Mouse (Mus musculus): Measurements from ENCODE around the gene Luzp1. TPM values are rescaled to one million over a fixed set of nuclear protein-coding genes. Genes with fewer than 3 reads are reported as not detected.

Luzp1 gene
- total RNA-seq (2021), result 10 to 100 TPM; 10.8 to 16.0 TPM
- long read RNA-seq, experiment 1, full-length matches to known transcripts, result 8 of 12 reads
- long read RNA-seq, experiment 1, partial matches to known transcripts, result 0 of 12 reads
- long read RNA-seq, experiment 1, other reads (novel, unspliced or antisense), result 4 of 12 reads
- long read RNA-seq, experiment 2, full-length matches to known transcripts, result 5 of 7 reads
- long read RNA-seq, experiment 2, partial matches to known transcripts, result 0 of 7 reads
- long read RNA-seq, experiment 2, other reads (novel, unspliced or antisense), result 2 of 7 reads

DNA sequence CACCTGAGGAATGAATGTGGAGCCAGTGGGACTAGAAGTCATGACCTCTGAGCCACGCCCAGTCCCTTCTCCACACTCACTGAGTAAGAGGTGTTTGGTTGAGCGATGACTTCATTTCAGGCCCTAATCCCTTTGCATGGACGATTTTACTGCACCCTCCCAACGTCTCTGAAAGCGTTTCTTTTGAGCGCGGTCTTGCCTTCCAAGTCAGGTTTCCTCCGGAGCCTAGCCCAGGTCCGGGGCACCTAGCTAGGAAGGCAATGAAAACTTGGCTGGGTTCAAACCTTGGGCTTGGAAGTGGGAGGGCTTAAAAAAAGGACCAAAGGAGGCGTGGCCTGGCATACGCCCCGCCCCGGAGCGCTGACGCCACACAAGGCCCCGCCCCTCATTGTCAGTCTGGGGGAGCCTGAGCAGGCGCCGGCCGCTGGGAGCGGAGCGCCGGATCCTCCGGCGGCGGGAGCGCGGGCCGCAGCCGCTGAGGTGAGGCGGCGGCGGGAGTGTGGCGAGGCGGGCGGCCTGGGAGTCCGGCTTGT lies at the start of gene Luzp1:
TSS of gene Luzp1 (plus strand) at position 391 of the 533 bp plus-strand sequence.
- Histone ChIP-seq H3K4me3 (peak within 1 kb of the TSS; percentile 90), H3K27ac (peak within 1 kb of the TSS; percentile 95)
- peak; percentile 16 for TF ChIP-seq CTCF (IDR thresholded peaks at IDR 0.05)
- intact Hi-C loops (cut with DNase I), result no loop called here
- peak; percentile 93 for DNase-seq

DNA sequence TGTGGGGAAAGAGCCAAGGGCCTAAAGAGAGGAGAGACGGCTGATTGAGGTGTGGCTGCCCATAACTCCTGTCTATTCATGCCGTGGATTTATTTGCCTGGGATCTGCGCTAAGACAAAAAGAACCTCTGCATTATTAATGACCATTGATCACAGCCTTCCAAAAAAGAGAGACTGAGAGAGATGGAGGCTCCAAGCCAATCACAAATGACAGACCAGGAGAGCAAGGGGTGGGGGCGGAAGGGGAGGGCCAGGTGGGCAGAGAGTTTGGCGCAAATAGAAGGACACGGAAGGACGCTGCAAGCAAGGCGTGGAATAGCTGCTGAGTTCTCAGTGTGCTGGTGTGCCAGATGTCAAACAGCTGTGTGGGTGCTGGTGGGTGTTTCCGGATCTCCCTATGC lies 46.3 kb upstream of the Luzp1 start, which contains the start of gene Htr1d:
TSS of gene Htr1d (plus strand) at position 301 of the 400 bp plus-strand sequence.
- Histone ChIP-seq H3K27ac (no peak within 1 kb of the TSS), H3K4me3 (peak within 1 kb of the TSS; percentile 64)
- no peak for TF ChIP-seq CTCF (IDR thresholded peaks at IDR 0.05)
- no peak for DNase-seq
- intact Hi-C loops (cut with DNase I), result no loop called here

DNA sequence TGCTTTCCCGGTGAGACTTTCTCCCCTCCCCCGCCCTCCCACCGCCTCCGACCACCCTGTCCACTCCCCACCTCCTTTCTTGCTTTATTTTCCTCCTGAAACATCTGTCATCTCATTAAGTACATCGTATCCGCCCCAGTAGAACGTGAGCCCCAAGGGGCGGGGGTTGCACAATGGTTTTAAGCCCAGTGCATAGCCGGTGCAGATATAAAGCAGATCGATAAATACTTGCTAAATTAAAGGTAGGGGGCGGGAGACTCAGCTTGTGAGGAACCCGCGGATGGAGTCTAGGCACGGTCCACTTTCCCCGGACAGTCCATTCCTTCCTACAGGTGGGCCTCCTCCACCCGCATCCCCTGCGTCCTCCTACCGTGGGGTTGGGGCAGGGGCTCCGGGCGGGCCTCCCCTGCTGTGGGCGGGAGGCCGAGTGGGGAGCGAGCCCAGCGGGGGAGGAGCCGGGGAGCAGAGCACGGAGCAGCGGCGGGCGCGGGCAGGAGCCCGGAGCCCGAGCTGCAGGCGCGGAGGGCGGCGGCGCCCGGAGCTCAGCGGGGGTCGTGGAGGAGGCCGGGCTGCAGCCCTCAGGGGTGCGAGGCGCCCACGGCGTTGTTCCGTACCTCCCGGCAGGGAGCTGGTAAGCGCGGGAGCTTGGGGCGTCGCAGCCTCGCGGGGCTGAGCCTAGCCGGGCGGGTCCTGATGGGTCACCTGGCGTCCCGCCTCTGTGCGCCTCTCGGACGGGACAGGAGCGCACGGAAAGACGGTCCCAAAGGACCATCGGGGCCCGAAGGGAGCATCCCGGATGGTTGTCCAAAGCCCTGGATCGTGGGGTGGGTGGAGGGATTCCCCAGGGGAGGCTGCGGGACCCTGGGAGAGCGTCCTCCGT lies 45.2 kb upstream of the Luzp1 start:
- intact Hi-C loops (cut with DNase I), result no loop called here
- TF ChIP-seq CTCF (IDR thresholded peaks at IDR 0.05), result no peak
- Histone ChIP-seq H3K4me3 (peak overlapping the region; percentile 64), H3K27ac (no peak overlapping the region)
- DNase-seq, result no peak

DNA sequence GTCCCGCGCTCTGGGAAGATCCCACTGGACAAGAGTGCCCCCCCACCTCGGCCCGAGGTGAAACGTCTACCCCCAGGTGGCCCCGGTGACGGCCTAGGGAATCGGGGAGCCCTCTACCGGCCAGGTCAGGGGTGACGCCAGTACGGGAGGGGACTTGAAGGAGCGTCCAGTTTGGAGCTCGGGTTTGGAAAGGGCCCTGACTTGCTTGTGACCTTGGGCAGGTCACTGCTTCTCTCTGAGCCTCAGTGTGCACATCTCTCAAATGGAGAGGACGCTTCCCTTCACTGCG lies 44.6 kb upstream of the Luzp1 start:
- peak; percentile 38; the same call in 1 of the 2 replicates for TF ChIP-seq CTCF (IDR thresholded peaks at IDR 0.05)
- Histone ChIP-seq H3K4me3 (peak overlapping the region; percentile 64), H3K27ac (no peak overlapping the region)
- intact Hi-C loops (cut with DNase I), result no loop called here
- peak; percentile 33 for DNase-seq

DNA sequence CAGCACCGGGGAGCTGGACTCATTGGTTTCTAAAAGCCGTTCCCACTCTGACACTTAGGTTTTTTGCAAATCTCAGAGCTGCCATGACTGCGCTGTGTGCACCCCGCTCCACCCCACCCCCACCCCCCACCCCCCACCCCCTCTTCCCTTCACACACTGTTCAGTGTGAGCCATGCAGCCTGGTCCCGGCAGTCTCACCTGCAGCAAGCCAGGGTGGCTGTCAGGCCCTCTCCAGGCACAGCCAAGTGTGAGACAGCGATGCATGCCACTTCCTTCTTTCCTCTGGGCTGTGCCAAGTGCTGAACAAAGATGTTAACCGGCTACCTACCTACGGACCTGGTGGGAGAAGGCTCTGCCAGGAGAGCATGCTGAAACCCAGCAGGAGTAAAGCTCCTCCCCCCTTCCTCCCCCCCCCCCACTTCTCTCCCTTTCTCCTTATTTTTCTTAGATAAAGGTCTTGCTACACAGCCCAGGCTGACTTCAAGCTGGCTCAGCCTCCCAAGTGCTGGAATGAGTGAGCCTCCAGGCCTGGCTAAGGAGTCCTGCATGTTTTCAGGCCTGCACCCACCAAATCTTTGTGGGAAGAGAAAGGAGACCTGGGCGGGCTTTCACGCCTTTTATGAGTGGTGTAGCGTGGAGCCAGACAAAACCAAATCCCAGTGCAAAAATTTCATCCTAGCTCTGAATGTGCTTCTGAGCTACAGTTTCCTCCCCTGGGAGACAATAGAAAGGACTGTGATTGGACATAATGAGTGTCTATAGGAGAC lies 38.8 kb upstream of the Luzp1 start:
- TF ChIP-seq CTCF (IDR thresholded peaks at IDR 0.05), result no peak
- Histone ChIP-seq H3K27ac (no peak overlapping the region), H3K4me3 (no peak overlapping the region)
- DNase-seq, result no peak
- intact Hi-C loops (cut with DNase I), result no loop called here

DNA sequence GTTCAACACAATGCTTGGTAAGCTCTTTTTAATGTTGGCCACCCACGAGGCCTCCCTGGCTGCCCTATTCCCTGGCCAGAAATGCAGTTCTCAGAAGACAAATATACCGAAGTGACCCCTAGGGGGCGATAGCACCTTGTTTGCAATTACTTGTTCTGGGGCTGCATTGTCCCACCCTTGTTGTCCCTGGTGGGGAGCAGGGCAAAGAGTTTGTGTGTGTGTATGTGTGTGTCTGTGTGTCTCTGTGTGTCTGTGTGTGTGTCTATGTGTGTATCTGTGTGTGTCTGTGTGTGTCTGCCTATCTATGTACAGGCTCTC lies 38.2 kb upstream of the Luzp1 start:
- peak; percentile 72 for TF ChIP-seq CTCF (IDR thresholded peaks at IDR 0.05)
- no peak overlapping the region for H3K27ac ChIP-seq
- H3K4me3 ChIP-seq, result no peak overlapping the region
- DNase-seq, result peak; percentile 45
- intact Hi-C loops (cut with DNase I), result no loop called here

DNA sequence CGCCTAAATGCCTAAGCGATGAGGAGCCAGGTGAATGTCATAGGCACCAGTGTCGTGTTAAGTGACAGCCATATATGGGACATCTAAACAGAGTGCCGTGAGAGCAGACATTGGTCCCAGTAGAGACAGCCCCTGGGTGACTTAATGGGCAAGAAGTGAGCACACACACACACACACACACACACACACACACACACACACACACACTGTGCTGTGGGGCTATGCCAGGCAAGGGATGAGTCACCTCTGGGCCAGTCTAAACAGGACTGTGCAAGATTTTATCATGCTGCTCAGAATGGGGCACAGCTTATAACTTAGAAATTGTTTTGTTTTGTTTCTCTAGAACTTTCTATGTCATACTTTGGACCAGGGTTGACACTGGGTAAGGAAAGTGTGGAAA lies 35.5 kb upstream of the Luzp1 start:
- no peak for DNase-seq
- Histone ChIP-seq H3K27ac (no peak overlapping the region), H3K4me3 (no peak overlapping the region)
- TF ChIP-seq CTCF (IDR thresholded peaks at IDR 0.05), result no peak
- intact Hi-C loops (cut with DNase I), result no loop called here

DNA sequence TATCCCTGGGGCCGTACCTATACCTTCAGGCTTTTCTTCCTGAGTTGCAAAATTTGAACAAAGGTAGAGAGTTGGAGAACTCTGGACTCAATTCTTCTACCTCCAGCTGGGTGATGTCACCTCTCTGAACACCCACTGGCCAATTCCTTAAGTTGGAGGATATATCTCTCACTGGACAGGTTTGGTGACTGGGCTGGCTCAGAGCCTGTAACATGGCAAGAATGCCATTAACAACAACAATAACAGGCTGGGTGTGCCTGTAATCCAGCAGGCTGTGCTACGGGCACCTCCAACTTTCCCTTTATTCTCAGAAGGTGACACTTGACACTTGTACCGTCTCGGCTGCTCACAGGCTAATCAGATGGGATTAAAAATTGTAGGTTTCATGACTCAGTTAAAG lies 30.5 kb upstream of the Luzp1 start:
- DNase-seq, result no peak
- intact Hi-C loops (cut with DNase I), result no loop called here
- no peak for TF ChIP-seq CTCF (IDR thresholded peaks at IDR 0.05)
- Histone ChIP-seq H3K27ac (no peak overlapping the region), H3K4me3 (no peak overlapping the region)

DNA sequence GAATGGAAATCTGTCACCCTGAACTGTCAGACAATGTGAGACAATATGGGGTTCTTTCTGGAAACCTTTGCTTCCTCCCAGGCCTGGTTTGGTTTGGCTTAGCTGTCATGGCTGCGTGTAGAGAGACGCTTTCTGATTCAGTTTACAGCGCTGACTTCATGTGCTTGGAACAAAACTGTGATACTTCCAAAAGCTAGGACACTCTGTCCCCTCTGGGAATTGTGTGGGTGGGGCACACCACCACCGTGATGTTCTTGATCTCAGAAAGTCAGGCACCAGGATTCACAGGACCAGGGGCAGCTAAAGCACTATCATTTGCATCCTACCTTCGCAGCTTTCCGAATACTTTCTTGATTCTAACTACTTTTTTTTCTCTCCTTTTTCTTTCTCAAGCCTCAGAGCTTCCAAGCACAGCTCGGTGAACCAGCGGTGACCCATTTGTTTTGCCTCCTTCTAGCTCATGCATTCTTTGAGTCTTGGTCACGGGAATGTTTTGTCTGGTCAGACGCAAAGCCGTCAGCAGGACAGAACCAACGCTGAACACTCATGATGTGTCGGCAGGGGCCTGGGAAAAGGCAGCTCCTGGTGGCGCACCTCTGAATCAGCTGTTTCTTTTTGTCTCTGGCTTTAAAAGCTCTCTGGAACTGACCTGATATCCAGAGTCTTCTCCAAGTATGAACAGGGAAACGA lies 28.1 kb upstream of the Luzp1 start:
- Histone ChIP-seq H3K4me3 (no peak overlapping the region), H3K27ac (no peak overlapping the region)
- TF ChIP-seq CTCF (IDR thresholded peaks at IDR 0.05), result no peak
- intact Hi-C loops (cut with DNase I), result no loop called here
- DNase-seq, result peak; percentile 34

DNA sequence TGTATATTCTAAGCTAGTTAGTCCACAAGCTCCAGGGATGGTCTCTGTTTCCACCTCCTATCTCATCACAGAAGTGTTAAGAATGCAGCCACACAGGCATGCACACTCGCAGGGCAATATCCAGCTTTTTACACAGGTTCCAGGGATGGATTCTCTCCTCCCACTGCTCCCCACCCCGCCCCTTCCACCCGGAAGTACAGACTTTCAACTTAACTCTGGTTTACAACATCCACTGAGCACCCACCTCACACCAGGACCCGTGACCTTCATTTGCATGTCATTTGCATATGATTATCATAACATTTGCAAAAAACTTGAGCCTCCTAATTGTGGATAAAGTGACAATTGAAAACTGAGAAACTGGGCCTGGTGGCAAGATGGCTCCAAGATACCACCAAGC lies 25.0 kb upstream of the Luzp1 start:
- Histone ChIP-seq H3K4me3 (no peak overlapping the region), H3K27ac (no peak overlapping the region)
- intact Hi-C loops (cut with DNase I), result no loop called here
- DNase-seq, result no peak
- no peak for TF ChIP-seq CTCF (IDR thresholded peaks at IDR 0.05)

DNA sequence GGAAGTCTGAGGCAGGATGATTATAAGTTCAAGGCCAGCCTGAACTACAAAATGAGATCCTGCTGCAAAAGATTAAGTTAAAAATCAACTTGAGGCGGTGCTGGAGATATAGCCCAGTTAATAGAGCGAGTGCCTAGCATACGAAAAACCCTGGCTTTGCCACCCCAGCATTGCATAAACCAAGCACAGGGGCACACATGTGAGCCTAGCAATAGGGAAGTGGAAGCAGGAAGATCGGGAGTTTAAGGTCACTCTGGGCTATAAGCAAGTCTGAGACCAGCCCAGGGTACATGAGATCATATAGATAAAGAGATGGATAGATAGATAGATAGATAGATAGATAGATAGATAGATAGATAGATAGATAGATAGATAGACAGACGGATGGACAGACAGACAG lies 19.8 kb upstream of the Luzp1 start:
- Histone ChIP-seq H3K4me3 (no peak overlapping the region), H3K27ac (no peak overlapping the region)
- intact Hi-C loops (cut with DNase I), result no loop called here
- no peak for TF ChIP-seq CTCF (IDR thresholded peaks at IDR 0.05)
- no peak for DNase-seq

DNA sequence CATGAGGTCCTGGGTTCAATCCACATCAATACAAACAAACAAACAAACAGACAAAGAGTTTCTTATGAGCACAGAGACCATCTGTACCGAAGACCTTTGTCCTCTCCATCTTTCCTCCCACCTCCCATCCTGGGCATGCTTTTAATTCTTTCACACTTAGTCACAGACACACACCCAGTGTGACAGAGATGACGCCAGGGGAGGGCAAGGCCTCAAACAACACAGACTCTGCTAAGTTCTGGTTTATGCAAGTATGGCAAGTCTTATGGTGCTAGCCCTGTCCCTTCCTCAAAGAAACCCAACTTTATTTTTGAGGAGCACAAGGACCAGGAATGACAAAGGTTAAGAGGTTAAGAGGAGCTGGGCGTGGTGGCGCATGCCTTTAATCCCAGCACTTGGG lies 19.3 kb upstream of the Luzp1 start:
- H3K4me3 ChIP-seq, result no peak overlapping the region
- no peak overlapping the region for H3K27ac ChIP-seq
- intact Hi-C loops (cut with DNase I), result no loop called here
- no peak for TF ChIP-seq CTCF (IDR thresholded peaks at IDR 0.05)
- DNase-seq, result no peak
